Mouse (Mus musculus): ENCODE data around the gene G530012D18Rik.
"Not testable (repeated sequence)": the region's sequence is repeated elsewhere in the genome, so short reads cannot be mapped to it uniquely, and the experiment has no call there.

DNA sequence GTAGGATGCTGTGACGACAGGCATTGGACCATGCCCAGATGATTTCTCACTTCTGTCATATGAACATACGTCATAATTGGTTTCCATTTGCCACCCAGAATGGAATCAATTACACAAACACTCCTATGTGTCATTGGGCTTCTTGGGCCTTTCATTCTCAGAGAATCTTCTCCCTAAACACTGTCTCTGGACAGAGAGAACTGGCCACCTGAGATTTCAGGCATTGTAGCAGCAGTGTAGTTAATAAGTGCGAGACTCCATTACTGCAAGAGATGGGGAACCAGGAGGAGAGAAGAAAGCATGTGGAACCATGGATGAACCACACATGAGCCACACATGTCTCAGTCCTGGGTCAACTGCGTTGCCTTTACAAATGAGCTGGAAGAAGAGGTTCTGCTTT, 32.9 kb downstream of the G530012D18Rik start:
- TF ChIP-seq CTCF (IDR thresholded peaks at IDR 0.05; ENCODE audit: extremely low read depth, insufficient read length, insufficient replicate concordance, low read depth, low read length); POLR2A (IDR thresholded peaks at IDR 0.05; ENCODE audit: low read depth, low read length): not testable (repeated sequence)
